Mouse (Mus musculus) cerebellum, adult 2 months (tissue): ENCODE results near the gene Hjurp. TPM values are rescaled to one million over a fixed set of nuclear protein-coding genes. Genes with fewer than 3 reads are reported as not detected.

Source experiments
- DNase-seq, 2 experiments: peaks; one replicate each; pipeline ENCODE4 v3.0.0; 2021
- H3K27ac ChIP-seq: fragments of 200-500 bp; 2 replicates; pipeline ENCODE4 v1.5.1; 2012; ENCODE audit warnings: low read length, control low read depth, inconsistent platforms; ENCODE audit not compliant: insufficient read depth
- H3K27me3 ChIP-seq: fragments of 200-500 bp; 2 replicates; pipeline ENCODE4 v1.6.1; 2012; ENCODE audit warnings: inconsistent platforms, mild to moderate bottlenecking, low read length, moderate library complexity; ENCODE audit not compliant: control insufficient read depth, insufficient read depth
- H3K4me1 ChIP-seq: fragments of 200-500 bp; 2 replicates; pipeline ENCODE4 v1.6.1; 2011; ENCODE audit warnings: low read length; ENCODE audit not compliant: control insufficient read depth, insufficient read depth
- H3K4me3 ChIP-seq: fragments of 200-500 bp; replicated peaks from 2 replicates; pipeline ENCODE3; 2011; ENCODE audit warnings: mild to moderate bottlenecking, low read depth, low read length, control low read depth; ENCODE audit not compliant: insufficient read depth
- CTCF ChIP-seq: fragments of 200-500 bp; IDR thresholded peaks from 2 replicates; pipeline ENCODE4 v1.5.1; 2011; ENCODE audit warnings: low read depth, mild to moderate bottlenecking, control low read depth, low read length, moderate library complexity, borderline replicate concordance; ENCODE audit not compliant: insufficient read depth
- POLR2A ChIP-seq: fragments of 200-500 bp; IDR thresholded peaks from 2 replicates; pipeline ENCODE4 v1.6.1; 2011; ENCODE audit warnings: low read length, control low read depth, borderline replicate concordance; ENCODE audit not compliant: insufficient read depth
- WGBS: fragments of 180-500 bp; shearing (Covaris S2); methylation state at CpG from one replicate; pipeline ENCODE4 v1.1.7; 2018; 5-methylcytosine and 5-hydroxymethylcytosine counted together
- polyA plus RNA-seq: library from polyadenylated mRNA; depleted of rRNA; stranded (reverse); fragments of >200 nt; gene quantifications from 2 replicates; pipeline ENCODE4 v1.2.3, GENCODE M21; 2012

Gene Hjurp
- polyA plus RNA-seq, 1 experiment: 79.1 TPM

GRCm38 (mm10) chr1:88234248-88234610 is 43.2 kb downstream of the Hjurp start:
- H3K27ac ChIP-seq: no peak overlapping the region
- TF ChIP-seq CTCF: no peak
- TF ChIP-seq POLR2A: no peak
- no peaks in the 10 kb centered on the region for H3K27me3 ChIP-seq
- no peak overlapping the region for H3K4me3 ChIP-seq
- DNase-seq: no peak
- WGBS: 57% methylated on average over 4 of the region's 4 CpGs
- no peaks in the 10 kb centered on the region for H3K4me1 ChIP-seq

GRCm38 (mm10) chr1:88233421-88234247 is 43.8 kb downstream of the Hjurp start:
- no peaks in the 10 kb centered on the region for H3K27me3 ChIP-seq
- no peak for TF ChIP-seq CTCF
- no peak for TF ChIP-seq POLR2A
- DNase-seq: no peak
- WGBS: 65% methylated on average over 14 of the region's 14 CpGs
- no peak overlapping the region for H3K27ac ChIP-seq
- H3K4me1 ChIP-seq: no peaks in the 10 kb centered on the region
- H3K4me3 ChIP-seq: no peak overlapping the region

GRCm38 (mm10) chr1:88232664-88233380 is 44.6 kb downstream of the Hjurp start:
- no peak overlapping the region for H3K4me3 ChIP-seq
- TF ChIP-seq CTCF (no peak), POLR2A (no peak)
- DNase-seq: no peak
- WGBS: 50% methylated on average over 3 of the region's 3 CpGs
- H3K27ac ChIP-seq: no peak overlapping the region
- H3K27me3 ChIP-seq: no peaks in the 10 kb centered on the region
- H3K4me1 ChIP-seq: no peaks in the 10 kb centered on the region

GRCm38 (mm10) chr1:88231803-88232499 is 45.5 kb downstream of the Hjurp start:
- H3K4me1 ChIP-seq: no peaks in the 10 kb centered on the region
- no peak for DNase-seq
- no peak overlapping the region for H3K4me3 ChIP-seq
- H3K27ac ChIP-seq: no peak overlapping the region
- WGBS: 63% methylated on average over 7 of the region's 7 CpGs
- H3K27me3 ChIP-seq: no peaks in the 10 kb centered on the region
- TF ChIP-seq CTCF (no peak), POLR2A (no peak)

GRCm38 (mm10) chr1:88230981-88231802 is 46.2 kb downstream of the Hjurp start:
- no peaks in the 10 kb centered on the region for H3K4me1 ChIP-seq
- no peaks in the 10 kb centered on the region for H3K27me3 ChIP-seq
- 74% methylated on average over 6 of the region's 6 CpGs for WGBS
- no peak for TF ChIP-seq CTCF
- H3K27ac ChIP-seq: no peak overlapping the region
- DNase-seq: no peak
- H3K4me3 ChIP-seq: no peak overlapping the region

GRCm38 (mm10) chr1:88230421-88230820 is 47.0 kb downstream of the Hjurp start:
- no peak for DNase-seq
- 67% methylated on average over 7 of the region's 7 CpGs for WGBS
- Histone ChIP-seq H3K4me3 (no peak overlapping the region), H3K4me1 (no peaks in the 10 kb centered on the region), H3K27me3 (no peaks in the 10 kb centered on the region), H3K27ac (no peak overlapping the region)
- TF ChIP-seq CTCF (no peak), POLR2A (no peak)

- DNase-seq: no peak
- 80% methylated on average over 5 of the region's 5 CpGs for WGBS
- H3K27ac ChIP-seq: no peak overlapping the region
- H3K27me3 ChIP-seq: no peaks in the 10 kb centered on the region
- no peak overlapping the region for H3K4me3 ChIP-seq
- no peaks in the 10 kb centered on the region for H3K4me1 ChIP-seq
- TF ChIP-seq CTCF (no peak), POLR2A (no peak)
Measured at GRCm38 (mm10) chr1:88229986-88230385, 47.4 kb downstream of the Hjurp start.
